Mouse (Mus musculus): ENCODE measurements around the gene Gpn1. TPM values are rescaled to one million over a fixed set of nuclear protein-coding genes. Genes with fewer than 3 reads are reported as not detected.
"Not testable (repeated sequence)": the region's sequence is repeated elsewhere in the genome, so short reads cannot be mapped to it uniquely, and the experiment has no call there.

The Gpn1 gene
- polyA plus RNA-seq, 1 experiment = 18.8 TPM

- H3K4me1 ChIP-seq (ENCODE audit: control insufficient read depth, insufficient read depth, insufficient read length, low read length) = peaks cover 2% of the 10 kb centered on the region
- H3K27ac ChIP-seq (replicated peaks; ENCODE audit: low read depth, low read length) = no peak overlapping the region
- no peak overlapping the region for H3K4me3 ChIP-seq (ENCODE audit: insufficient read depth, low read depth, low read length)
Measured at GRCm38 (mm10) chr5:31520556-31520955, 26.0 kb downstream of the Gpn1 start.

GRCm38 (mm10) chr5:31526354-31527116 is 32.0 kb downstream of the Gpn1 start, which contains the start of gene Slc4a1ap:
Gene Slc4a1ap, plus strand, starts transcription at chr5:31526995.
- H3K27ac ChIP-seq (replicated peaks; ENCODE audit: low read depth, low read length) = peak within 1 kb of the TSS; percentile 96
- peaks cover 5% of the 10 kb centered on the region for H3K4me1 ChIP-seq (ENCODE audit: control insufficient read depth, insufficient read depth, insufficient read length, low read length)

GRCm38 (mm10) chr5:31527117-31527680 is 32.7 kb downstream of the Gpn1 start:
- no peak overlapping the region for H3K27ac ChIP-seq (replicated peaks; ENCODE audit: low read depth, low read length)
- H3K4me3 ChIP-seq (ENCODE audit: insufficient read depth, low read depth, low read length) = peak overlapping the region; percentile 98
- H3K4me1 ChIP-seq (ENCODE audit: control insufficient read depth, insufficient read depth, insufficient read length, low read length) = peaks cover 5% of the 10 kb centered on the region

More at GRCm38 (mm10) chr5:31526354-31527116, 32.0 kb downstream of the Gpn1 start, which contains the start of gene Slc4a1ap:
- peak within 1 kb of the TSS; percentile 98 for H3K4me3 ChIP-seq (ENCODE audit: insufficient read depth, low read depth, low read length)

- peak within 1 kb of the TSS; percentile 96 for H3K27ac ChIP-seq (replicated peaks; ENCODE audit: low read depth, low read length)
- H3K4me1 ChIP-seq (ENCODE audit: control insufficient read depth, insufficient read depth, insufficient read length, low read length) = not testable (repeated sequence)
- peak within 1 kb of the TSS; percentile 98 for H3K4me3 ChIP-seq (ENCODE audit: insufficient read depth, low read depth, low read length)
Measured at GRCm38 (mm10) chr5:31527707-31528106, 33.2 kb downstream of the Gpn1 start, which contains the start of gene Supt7l. Gene Supt7l, minus strand, starts transcription at chr5:31527807.

GRCm38 (mm10) chr5:31528560-31528959 is 34.0 kb downstream of the Gpn1 start:
- H3K27ac ChIP-seq (replicated peaks; ENCODE audit: low read depth, low read length) = no peak overlapping the region
- no peak overlapping the region for H3K4me3 ChIP-seq (ENCODE audit: insufficient read depth, low read depth, low read length)
- H3K4me1 ChIP-seq (ENCODE audit: control insufficient read depth, insufficient read depth, insufficient read length, low read length) = peaks cover 5% of the 10 kb centered on the region

- no peak overlapping the region for H3K27ac ChIP-seq (replicated peaks; ENCODE audit: low read depth, low read length)
- H3K4me1 ChIP-seq (ENCODE audit: control insufficient read depth, insufficient read depth, insufficient read length, low read length) = no peaks in the 10 kb centered on the region
- no peak overlapping the region for H3K4me3 ChIP-seq (ENCODE audit: insufficient read depth, low read depth, low read length)
Measured at GRCm38 (mm10) chr5:31535228-31535627, 40.7 kb downstream of the Gpn1 start.

GRCm38 (mm10) chr5:31559401-31559800 is 64.9 kb downstream of the Gpn1 start:
- Histone ChIP-seq H3K27ac (replicated peaks; ENCODE audit: low read depth, low read length) (no peak overlapping the region), H3K4me1 (ENCODE audit: control insufficient read depth, insufficient read depth, insufficient read length, low read length) (peaks cover 8% of the 10 kb centered on the region), H3K4me3 (ENCODE audit: insufficient read depth, low read depth, low read length) (no peak overlapping the region)

GRCm38 (mm10) chr5:31560352-31560751 is 65.8 kb downstream of the Gpn1 start:
- Histone ChIP-seq H3K4me1 (ENCODE audit: control insufficient read depth, insufficient read depth, insufficient read length, low read length) (peaks cover 13% of the 10 kb centered on the region), H3K4me3 (ENCODE audit: insufficient read depth, low read depth, low read length) (no peak overlapping the region), H3K27ac (replicated peaks; ENCODE audit: low read depth, low read length) (no peak overlapping the region)

GRCm38 (mm10) chr5:31562036-31562666 is 67.6 kb downstream of the Gpn1 start:
- peak overlapping the region; percentile 100 for H3K27ac ChIP-seq (replicated peaks; ENCODE audit: low read depth, low read length)
- H3K4me3 ChIP-seq (ENCODE audit: insufficient read depth, low read depth, low read length) = 0 out of 2 replicates have a peak overlapping the region, but pooled peaks have one; percentile 18
- H3K4me1 ChIP-seq (ENCODE audit: control insufficient read depth, insufficient read depth, insufficient read length, low read length) = peaks cover 13% of the 10 kb centered on the region

Other genes with a start within 250 kb of the Gpn1 start
- 2.0 TPM in 1 of 2 replicates, not detected in the other for gene Krtcap3, start 243.1 kb upstream of the Gpn1 start, polyA plus RNA-seq (2012; ENCODE audit: insufficient read depth, insufficient read length, missing spikeins)
- gene Ift172, start 203.6 kb upstream of the Gpn1 start, polyA plus RNA-seq (2012; ENCODE audit: insufficient read depth, insufficient read length, missing spikeins) = 28.9 and 34.5 TPM in 2 replicates
- gene Fndc4, start 198.7 kb upstream of the Gpn1 start, polyA plus RNA-seq (2012; ENCODE audit: insufficient read depth, insufficient read length, missing spikeins) = 3.6 and 3.7 TPM in 2 replicates
- 0.99 TPM in 1 of 2 replicates, not detected in the other for gene Gckr, start 197.3 kb upstream of the Gpn1 start, polyA plus RNA-seq (2012; ENCODE audit: insufficient read depth, insufficient read length, missing spikeins)
- 5.0 and 6.7 TPM in 2 replicates for gene Zfp512, start 42.3 kb upstream of the Gpn1 start, polyA plus RNA-seq (2012; ENCODE audit: insufficient read depth, insufficient read length, missing spikeins)
- gene 4930548H24Rik, start 9.0 kb upstream of the Gpn1 start, polyA plus RNA-seq (2012; ENCODE audit: insufficient read depth, insufficient read length, missing spikeins) = not detected in 2 replicates
- 15.2 and 18.4 TPM in 2 replicates for gene Slc4a1ap, start 32.3 kb downstream of the Gpn1 start, polyA plus RNA-seq (2012; ENCODE audit: insufficient read depth, insufficient read length, missing spikeins)
- gene Supt7l, start 33.1 kb downstream of the Gpn1 start, polyA plus RNA-seq (2012; ENCODE audit: insufficient read depth, insufficient read length, missing spikeins) = 11.2 and 11.5 TPM in 2 replicates
- gene Mrpl33, start 102.2 kb downstream of the Gpn1 start, polyA plus RNA-seq (2012; ENCODE audit: insufficient read depth, insufficient read length, missing spikeins) = 464 and 474 TPM in 2 replicates
- 5.5 and 6.1 TPM in 2 replicates for gene Rbks, start 202.9 kb downstream of the Gpn1 start, polyA plus RNA-seq (2012; ENCODE audit: insufficient read depth, insufficient read length, missing spikeins)
- gene Babam2, start 202.9 kb downstream of the Gpn1 start, polyA plus RNA-seq (2012; ENCODE audit: insufficient read depth, insufficient read length, missing spikeins) = 70.1 and 71.0 TPM in 2 replicates